Mouse (Mus musculus): ENCODE data around the gene Nkap. TPM values are rescaled to one million over a fixed set of nuclear protein-coding genes. Genes with fewer than 3 reads are reported as not detected.
"Not testable (repeated sequence)": the region's sequence is repeated elsewhere in the genome, so short reads cannot be mapped to it uniquely, and the experiment has no call there.

Nkap gene
- polyA plus RNA-seq, 1 experiment from 2014 or later = 19.7 TPM

DNA sequence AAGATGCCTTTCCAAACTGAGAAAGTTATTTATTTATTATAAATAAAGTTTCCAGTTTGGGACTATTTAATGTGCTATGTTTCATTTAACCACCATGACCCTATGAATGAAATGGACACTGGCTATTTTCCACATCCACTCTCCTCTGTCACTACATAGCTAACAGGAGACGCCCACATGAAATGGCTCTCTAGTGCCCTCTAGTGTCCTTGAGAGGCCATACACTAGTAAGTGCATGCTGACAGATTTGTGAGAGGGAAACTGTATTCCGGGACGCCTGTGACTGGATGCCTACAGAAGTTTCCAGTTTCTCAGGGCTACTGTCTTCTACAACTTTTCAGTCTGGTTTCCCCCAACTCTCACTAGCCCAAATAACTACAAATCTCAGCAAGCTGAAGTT, 40.5 kb downstream of the Nkap start:
- H3K9me3 ChIP-seq (replicated peaks; ENCODE audit: control insufficient read depth, low read length) = no peaks in the 10 kb centered on the region
- no peak overlapping the region for H3K4me2 ChIP-seq (ENCODE audit: low read depth, low read length)
- 34% methylated on average over 3 of the region's 3 CpGs for WGBS
- H3K9ac ChIP-seq (replicated peaks; ENCODE audit: low read length) = no peak overlapping the region
- no peaks in the 10 kb centered on the region for H3K4me1 ChIP-seq (ENCODE audit: control insufficient read depth, insufficient read depth, low read length)
- DNase-seq (ENCODE audit: low spot score) (peak; percentile 62), ATAC-seq (replicated peaks; ENCODE audit: insufficient number of reproducible peaks, low FRiP score, low TSS enrichment, low read depth) (no peak)
- no peak overlapping the region for H3K4me3 ChIP-seq (ENCODE audit: low read depth, low read length)
- H3K27me3 ChIP-seq (ENCODE audit: control insufficient read depth, insufficient read depth, low read length) = no peaks in the 10 kb centered on the region
- no peaks in the 10 kb centered on the region for H3K36me3 ChIP-seq (replicated peaks; ENCODE audit: control insufficient read depth, insufficient read depth, low read depth, low read length)
- H3K27ac ChIP-seq (replicated peaks; ENCODE audit: low read depth, low read length) = no peak overlapping the region

DNA sequence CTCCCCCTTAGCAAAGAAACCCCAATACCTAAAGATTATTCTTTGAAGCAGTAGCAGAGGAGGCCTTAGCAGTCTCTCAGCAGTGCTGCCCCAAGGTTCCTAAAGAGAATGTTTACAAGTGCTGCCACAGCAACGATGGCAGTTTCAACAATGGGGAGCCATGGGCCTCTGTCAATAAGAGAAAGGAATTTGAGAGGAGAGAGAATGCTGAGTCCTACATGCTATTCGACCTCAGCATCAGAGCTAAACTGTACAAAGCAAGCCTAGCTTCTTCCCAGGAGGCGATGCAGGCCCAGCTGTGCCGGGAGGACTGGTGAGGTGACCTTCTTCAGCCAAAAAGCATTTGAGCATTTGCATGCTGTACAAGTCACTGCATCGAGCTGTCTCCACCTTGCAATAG, 42.1 kb downstream of the Nkap start, which contains the start of gene Akap14:
Akap14 (minus strand) TSS at position 101 of the 400 bp plus-strand sequence.
- DNase-seq (ENCODE audit: low spot score) = no peak
- WGBS = 55% methylated on average over 5 of the region's 5 CpGs
- Histone ChIP-seq H3K9me3 (replicated peaks; ENCODE audit: control insufficient read depth, low read length) (no peaks in the 10 kb centered on the region), H3K9ac (replicated peaks; ENCODE audit: low read length) (no peak within 1 kb of the TSS), H3K27me3 (ENCODE audit: control insufficient read depth, insufficient read depth, low read length) (no peaks in the 10 kb centered on the region), H3K27ac (replicated peaks; ENCODE audit: low read depth, low read length) (no peak within 1 kb of the TSS), H3K4me2 (ENCODE audit: low read depth, low read length) (no peak within 1 kb of the TSS), H3K4me1 (ENCODE audit: control insufficient read depth, insufficient read depth, low read length) (no peaks in the 10 kb centered on the region), H3K36me3 (replicated peaks; ENCODE audit: control insufficient read depth, insufficient read depth, low read depth, low read length) (no peaks in the 10 kb centered on the region), H3K4me3 (ENCODE audit: low read depth, low read length) (no peak within 1 kb of the TSS)
- ATAC-seq (replicated peaks; ENCODE audit: insufficient number of reproducible peaks, low FRiP score, low TSS enrichment, low read depth) = no peak

GRCm38 (mm10) chrX:37184401-37184800, 57.8 kb downstream of the Nkap start:
- not testable (repeated sequence) for DNase-seq (ENCODE audit: low spot score); H3K27me3 ChIP-seq (ENCODE audit: control insufficient read depth, insufficient read depth, low read length); H3K9ac ChIP-seq (replicated peaks; ENCODE audit: low read length); H3K9me3 ChIP-seq (replicated peaks; ENCODE audit: control insufficient read depth, low read length); ATAC-seq (replicated peaks; ENCODE audit: insufficient number of reproducible peaks, low FRiP score, low TSS enrichment, low read depth); H3K27ac ChIP-seq (replicated peaks; ENCODE audit: low read depth, low read length); H3K36me3 ChIP-seq (replicated peaks; ENCODE audit: control insufficient read depth, insufficient read depth, low read depth, low read length); H3K4me2 ChIP-seq (ENCODE audit: low read depth, low read length); H3K4me1 ChIP-seq (ENCODE audit: control insufficient read depth, insufficient read depth, low read length); H3K4me3 ChIP-seq (ENCODE audit: low read depth, low read length)
- 76% methylated on average over 8 of the region's 8 CpGs for WGBS

GRCm38 (mm10) chrX:37190755-37191104, 64.1 kb downstream of the Nkap start:
- Histone ChIP-seq H3K27me3 (ENCODE audit: control insufficient read depth, insufficient read depth, low read length) (no peaks in the 10 kb centered on the region), H3K9ac (replicated peaks; ENCODE audit: low read length) (peak overlapping the region; percentile 37), H3K27ac (replicated peaks; ENCODE audit: low read depth, low read length) (no peak overlapping the region), H3K36me3 (replicated peaks; ENCODE audit: control insufficient read depth, insufficient read depth, low read depth, low read length) (no peaks in the 10 kb centered on the region), H3K4me2 (ENCODE audit: low read depth, low read length) (peak overlapping the region; percentile 44), H3K9me3 (replicated peaks; ENCODE audit: control insufficient read depth, low read length) (no peaks in the 10 kb centered on the region), H3K4me1 (ENCODE audit: control insufficient read depth, insufficient read depth, low read length) (no peaks in the 10 kb centered on the region), H3K4me3 (ENCODE audit: low read depth, low read length) (peak overlapping the region; percentile 51)
- WGBS = 10% methylated on average over 17 of the region's 20 CpGs
- ATAC-seq (replicated peaks; ENCODE audit: insufficient number of reproducible peaks, low FRiP score, low TSS enrichment, low read depth) (no peak), DNase-seq (ENCODE audit: low spot score) (no peak)

- no peak within 1 kb of the TSS for H3K27ac ChIP-seq (replicated peaks; ENCODE audit: low read depth, low read length)
- no peaks in the 10 kb centered on the region for H3K36me3 ChIP-seq (replicated peaks; ENCODE audit: control insufficient read depth, insufficient read depth, low read depth, low read length)
- H3K9me3 ChIP-seq (replicated peaks; ENCODE audit: control insufficient read depth, low read length) = no peaks in the 10 kb centered on the region
- 19% methylated on average over 60 of the region's 63 CpGs for WGBS
- H3K4me3 ChIP-seq (ENCODE audit: low read depth, low read length) = peak within 1 kb of the TSS; percentile 51
- DNase-seq (ENCODE audit: low spot score) = peak; percentile 82
- H3K4me2 ChIP-seq (ENCODE audit: low read depth, low read length) = peak within 1 kb of the TSS; percentile 46
- H3K27me3 ChIP-seq (ENCODE audit: control insufficient read depth, insufficient read depth, low read length) = no peaks in the 10 kb centered on the region
- H3K4me1 ChIP-seq (ENCODE audit: control insufficient read depth, insufficient read depth, low read length) = no peaks in the 10 kb centered on the region
- H3K9ac ChIP-seq (replicated peaks; ENCODE audit: low read length) = peak within 1 kb of the TSS; percentile 64
- ATAC-seq (replicated peaks; ENCODE audit: insufficient number of reproducible peaks, low FRiP score, low TSS enrichment, low read depth) = peak; percentile 88
Measured at GRCm38 (mm10) chrX:37191105-37191743, 64.6 kb downstream of the Nkap start, which contains the start of the genes Ndufa1 and Rnf113a1. Gene Ndufa1 (minus strand): TSS chrX:37191163. Gene Rnf113a1 (plus strand): TSS chrX:37191245.

- Histone ChIP-seq H3K9me3 (replicated peaks; ENCODE audit: control insufficient read depth, low read length) (no peaks in the 10 kb centered on the region), H3K4me3 (ENCODE audit: low read depth, low read length) (peak overlapping the region; percentile 51), H3K27ac (replicated peaks; ENCODE audit: low read depth, low read length) (no peak overlapping the region), H3K36me3 (replicated peaks; ENCODE audit: control insufficient read depth, insufficient read depth, low read depth, low read length) (no peaks in the 10 kb centered on the region), H3K4me2 (ENCODE audit: low read depth, low read length) (peak overlapping the region; percentile 46), H3K27me3 (ENCODE audit: control insufficient read depth, insufficient read depth, low read length) (no peaks in the 10 kb centered on the region), H3K4me1 (ENCODE audit: control insufficient read depth, insufficient read depth, low read length) (no peaks in the 10 kb centered on the region), H3K9ac (replicated peaks; ENCODE audit: low read length) (peak overlapping the region; percentile 64)
- ATAC-seq (replicated peaks; ENCODE audit: insufficient number of reproducible peaks, low FRiP score, low TSS enrichment, low read depth) = no peak
- DNase-seq (ENCODE audit: low spot score) = no peak
- 21% methylated on average over 28 of the region's 28 CpGs for WGBS
Measured at GRCm38 (mm10) chrX:37191744-37192379, 65.3 kb downstream of the Nkap start.

DNA sequence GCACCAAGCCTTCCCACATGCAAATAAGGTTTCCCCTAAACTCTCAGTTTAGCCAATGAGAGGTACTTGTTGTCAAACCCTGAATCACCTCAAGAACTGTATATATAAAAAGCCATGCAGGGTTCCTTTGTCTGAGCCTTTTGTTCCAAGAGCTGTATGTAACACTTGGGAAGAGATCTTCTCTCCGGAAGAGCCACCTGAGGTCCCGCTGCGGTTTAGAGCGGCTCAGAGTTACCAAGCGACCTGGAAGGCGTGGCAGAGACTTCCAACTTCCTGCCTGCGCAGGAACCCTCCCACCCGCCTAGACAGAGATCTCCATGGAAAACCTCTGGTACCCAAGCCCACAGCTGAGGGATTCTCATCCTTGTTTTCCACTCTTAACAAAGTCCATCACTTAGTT, 72.1 kb downstream of the Nkap start:
- ATAC-seq (replicated peaks; ENCODE audit: insufficient number of reproducible peaks, low FRiP score, low TSS enrichment, low read depth) (no peak), DNase-seq (ENCODE audit: low spot score) (no peak)
- 58% methylated on average over 8 of the region's 8 CpGs for WGBS
- H3K27me3 ChIP-seq (ENCODE audit: control insufficient read depth, insufficient read depth, low read length) = no peaks in the 10 kb centered on the region
- no peaks in the 10 kb centered on the region for H3K4me1 ChIP-seq (ENCODE audit: control insufficient read depth, insufficient read depth, low read length)
- H3K9me3 ChIP-seq (replicated peaks; ENCODE audit: control insufficient read depth, low read length) = no peaks in the 10 kb centered on the region
- no peak overlapping the region for H3K4me3 ChIP-seq (ENCODE audit: low read depth, low read length)
- no peak overlapping the region for H3K4me2 ChIP-seq (ENCODE audit: low read depth, low read length)
- no peak overlapping the region for H3K9ac ChIP-seq (replicated peaks; ENCODE audit: low read length)
- no peaks in the 10 kb centered on the region for H3K36me3 ChIP-seq (replicated peaks; ENCODE audit: control insufficient read depth, insufficient read depth, low read depth, low read length)
- no peak overlapping the region for H3K27ac ChIP-seq (replicated peaks; ENCODE audit: low read depth, low read length)
